Mouse (Mus musculus) limb, embryonic 13.5 days (tissue): ENCODE results near the gene Chil4. TPM values are rescaled to one million over a fixed set of nuclear protein-coding genes. Genes with fewer than 3 reads are reported as not detected.
"Not testable (repeated sequence)": the region's sequence is repeated elsewhere in the genome, so short reads cannot be mapped to it uniquely, and the experiment has no call there.

Experiments used
- ATAC-seq: fragments of 200-750 bp; cut with Nextera tagmentation; 2 replicates; pipeline ENCODE4 v1.8.0; 2017; ENCODE audit warnings: low read depth, moderate number of reproducible peaks, moderate TSS enrichment; ENCODE audit not compliant: low FRiP score
- H3K27ac ChIP-seq: fragments of 300-500 bp; sonication (generic); 2 replicates; pipeline ENCODE4 v1.5.1; 2015; ENCODE audit warnings: inconsistent platforms, mild to moderate bottlenecking, moderate library complexity
- H3K27me3 ChIP-seq: fragments of 300-500 bp; sonication (generic); 2 replicates; pipeline ENCODE4 v1.6.1; 2015; ENCODE audit warnings: mild to moderate bottlenecking, inconsistent platforms
- H3K36me3 ChIP-seq: fragments of 300-500 bp; sonication (generic); 2 replicates; pipeline ENCODE4 v1.6.1; 2015; ENCODE audit warnings: inconsistent platforms, mild to moderate bottlenecking, moderate library complexity
- H3K4me1 ChIP-seq: fragments of 300-500 bp; sonication (generic); 2 replicates; pipeline ENCODE4 v1.6.1; 2015; ENCODE audit warnings: inconsistent platforms
- H3K4me2 ChIP-seq: fragments of 300-500 bp; sonication (generic); replicated peaks from 2 replicates; pipeline ENCODE4 v1.6.1; 2015; ENCODE audit warnings: inconsistent platforms, mild to moderate bottlenecking, moderate library complexity
- H3K4me3 ChIP-seq: fragments of 300-500 bp; sonication (generic); 2 replicates; pipeline ENCODE4 v1.5.1; 2015; ENCODE audit warnings: moderate library complexity, mild to moderate bottlenecking, inconsistent platforms
- H3K9ac ChIP-seq: fragments of 300-500 bp; sonication (generic); 2 replicates; pipeline ENCODE4 v1.6.1; 2015; ENCODE audit warnings: mild to moderate bottlenecking, inconsistent platforms
- H3K9me3 ChIP-seq: fragments of 300-500 bp; sonication (generic); 2 replicates; pipeline ENCODE4 v1.6.1; 2016; ENCODE audit warnings: inconsistent platforms
- WGBS: fragments of 180-500 bp; shearing (Covaris S2); methylation state at CpG from one replicate; pipeline ENCODE4 v1.1.7; 2015; 5-methylcytosine and 5-hydroxymethylcytosine counted together
- polyA plus RNA-seq: library from polyadenylated mRNA; unstranded; fragments of >200 nt; fragmentation: Nextera tagmentation; extraction: Ambion mirVana; gene quantifications from 2 replicates; pipeline ENCODE4 v1.2.1, GENCODE M21; 2015

The Chil4 gene
- polyA plus RNA-seq, 1 experiment from 2014 or later: not detected

GRCm38 (mm10) chr3:106198030-106198429, 21.3 kb downstream of the Chil4 start:
- not testable (repeated sequence) for H3K9ac ChIP-seq, ATAC-seq, H3K27ac ChIP-seq, H3K4me3 ChIP-seq, H3K36me3 ChIP-seq, H3K27me3 ChIP-seq, H3K4me2 ChIP-seq, H3K4me1 ChIP-seq
- H3K9me3 ChIP-seq: peaks cover 44% of the 10 kb centered on the region
- WGBS: 56% methylated on average over 1 of the region's 1 CpGs

- not testable (repeated sequence) for H3K4me1 ChIP-seq, H3K36me3 ChIP-seq, H3K27me3 ChIP-seq, H3K4me2 ChIP-seq, ATAC-seq, H3K4me3 ChIP-seq, H3K9ac ChIP-seq, H3K27ac ChIP-seq
- H3K9me3 ChIP-seq: peaks cover 44% of the 10 kb centered on the region
- 66% methylated on average over 2 of the region's 2 CpGs for WGBS
Observed at GRCm38 (mm10) chr3:106197246-106197645, 22.1 kb downstream of the Chil4 start.

GRCm38 (mm10) chr3:106196276-106196675, 23.0 kb downstream of the Chil4 start:
- no peak overlapping the region for H3K27ac ChIP-seq
- H3K4me2 ChIP-seq: no peak overlapping the region
- no peak overlapping the region for H3K4me3 ChIP-seq
- H3K9me3 ChIP-seq: peaks cover 44% of the 10 kb centered on the region
- no peaks in the 10 kb centered on the region for H3K27me3 ChIP-seq
- no peaks in the 10 kb centered on the region for H3K4me1 ChIP-seq
- no peaks in the 10 kb centered on the region for H3K36me3 ChIP-seq
- ATAC-seq: no peak
- H3K9ac ChIP-seq: no peak overlapping the region

- Histone ChIP-seq H3K9me3 (peaks cover 44% of the 10 kb centered on the region), H3K4me3 (no peak overlapping the region), H3K4me2 (no peak overlapping the region), H3K9ac (no peak overlapping the region), H3K36me3 (no peaks in the 10 kb centered on the region), H3K27ac (no peak overlapping the region), H3K4me1 (no peaks in the 10 kb centered on the region), H3K27me3 (no peaks in the 10 kb centered on the region)
- 88% methylated on average over 12 of the region's 12 CpGs for WGBS
- no peak for ATAC-seq
Observed at GRCm38 (mm10) chr3:106195486-106195885, 23.8 kb downstream of the Chil4 start.

GRCm38 (mm10) chr3:106187991-106188390, 31.3 kb downstream of the Chil4 start:
- H3K4me3 ChIP-seq: no peak overlapping the region
- peaks cover 49% of the 10 kb centered on the region for H3K9me3 ChIP-seq
- no peaks in the 10 kb centered on the region for H3K36me3 ChIP-seq
- 80% methylated on average over 2 of the region's 2 CpGs for WGBS
- H3K9ac ChIP-seq: no peak overlapping the region
- H3K27ac ChIP-seq: no peak overlapping the region
- H3K4me1 ChIP-seq: no peaks in the 10 kb centered on the region
- no peaks in the 10 kb centered on the region for H3K27me3 ChIP-seq
- H3K4me2 ChIP-seq: no peak overlapping the region
- ATAC-seq: no peak

- no peak overlapping the region for H3K4me2 ChIP-seq
- ATAC-seq: no peak
- WGBS: 86% methylated on average over 13 of the region's 13 CpGs
Observed at GRCm38 (mm10) chr3:106177509-106178189, 41.7 kb downstream of the Chil4 start.

GRCm38 (mm10) chr3:106174971-106175370, 44.3 kb downstream of the Chil4 start:
- H3K9ac ChIP-seq, ATAC-seq, H3K4me1 ChIP-seq, H3K4me3 ChIP-seq, H3K36me3 ChIP-seq, H3K4me2 ChIP-seq, H3K27ac ChIP-seq, H3K27me3 ChIP-seq: not testable (repeated sequence)
- H3K9me3 ChIP-seq: peaks cover 25% of the 10 kb centered on the region
- 64% methylated on average over 2 of the region's 2 CpGs for WGBS

More at GRCm38 (mm10) chr3:106177509-106178189, 41.7 kb downstream of the Chil4 start:
- no peak overlapping the region for H3K9ac ChIP-seq
- H3K27me3 ChIP-seq: no peaks in the 10 kb centered on the region
- H3K36me3 ChIP-seq: no peaks in the 10 kb centered on the region
- peaks cover 26% of the 10 kb centered on the region for H3K9me3 ChIP-seq
- H3K27ac ChIP-seq: no peak overlapping the region
- H3K4me1 ChIP-seq: no peaks in the 10 kb centered on the region
- H3K4me3 ChIP-seq: no peak overlapping the region

- H3K4me1 ChIP-seq, ATAC-seq, H3K9ac ChIP-seq, H3K27ac ChIP-seq, H3K4me2 ChIP-seq, H3K27me3 ChIP-seq, H3K36me3 ChIP-seq, H3K4me3 ChIP-seq: not testable (repeated sequence)
- 62% methylated on average over 2 of the region's 2 CpGs for WGBS
- H3K9me3 ChIP-seq: peaks cover 18% of the 10 kb centered on the region
Observed at GRCm38 (mm10) chr3:106172506-106172905, 46.8 kb downstream of the Chil4 start.

GRCm38 (mm10) chr3:106171135-106171731, 48.1 kb downstream of the Chil4 start:
- Histone ChIP-seq H3K36me3 (no peaks in the 10 kb centered on the region), H3K4me3 (no peak overlapping the region), H3K27ac (no peak overlapping the region), H3K4me1 (no peaks in the 10 kb centered on the region), H3K27me3 (no peaks in the 10 kb centered on the region), H3K9me3 (peaks cover 18% of the 10 kb centered on the region), H3K9ac (no peak overlapping the region), H3K4me2 (no peak overlapping the region)
- no peak for ATAC-seq
- 90% methylated on average over 1 of the region's 1 CpGs for WGBS

GRCm38 (mm10) chr3:106170522-106171053, 48.7 kb downstream of the Chil4 start:
- no peak overlapping the region for H3K27ac ChIP-seq
- no peak for ATAC-seq
- H3K4me3 ChIP-seq: no peak overlapping the region
- H3K4me1 ChIP-seq: no peaks in the 10 kb centered on the region
- 54% methylated on average over 1 of the region's 1 CpGs for WGBS
- H3K4me2 ChIP-seq: no peak overlapping the region
- H3K9ac ChIP-seq: no peak overlapping the region
- H3K36me3 ChIP-seq: no peaks in the 10 kb centered on the region
- H3K27me3 ChIP-seq: no peaks in the 10 kb centered on the region
- peaks cover 18% of the 10 kb centered on the region for H3K9me3 ChIP-seq

- no peaks in the 10 kb centered on the region for H3K4me1 ChIP-seq
- H3K4me2 ChIP-seq: no peak within 1 kb of the TSS
- H3K36me3 ChIP-seq: no peaks in the 10 kb centered on the region
- no peak for ATAC-seq
- H3K27me3 ChIP-seq: no peaks in the 10 kb centered on the region
- 80% methylated on average over 3 of the region's 3 CpGs for WGBS
- H3K9ac ChIP-seq: no peak within 1 kb of the TSS
- H3K27ac ChIP-seq: no peak within 1 kb of the TSS
- H3K9me3 ChIP-seq: peaks cover 15% of the 10 kb centered on the region
- H3K4me3 ChIP-seq: no peak within 1 kb of the TSS
Observed at GRCm38 (mm10) chr3:106167464-106167863, 51.8 kb downstream of the Chil4 start, which contains the start of gene Chil3. TSS of gene Chil3 (minus strand) at chr3:106167564.

GRCm38 (mm10) chr3:106154413-106154812, 64.9 kb downstream of the Chil4 start:
- Histone ChIP-seq H3K9ac (no peak overlapping the region), H3K4me1 (no peaks in the 10 kb centered on the region), H3K4me3 (no peak overlapping the region), H3K36me3 (no peaks in the 10 kb centered on the region), H3K4me2 (no peak overlapping the region), H3K9me3 (peaks cover 14% of the 10 kb centered on the region; the same call in 1 of the 2 replicates), H3K27me3 (no peaks in the 10 kb centered on the region), H3K27ac (no peak overlapping the region)
- ATAC-seq: no peak
- WGBS: 85% methylated on average over 2 of the region's 2 CpGs
